Mouse (Mus musculus): Measurements from ENCODE around the gene Map3k14.
"Not testable (repeated sequence)": the region's sequence is repeated elsewhere in the genome, so short reads cannot be mapped to it uniquely, and the experiment has no call there.

The Map3k14 gene

DNA sequence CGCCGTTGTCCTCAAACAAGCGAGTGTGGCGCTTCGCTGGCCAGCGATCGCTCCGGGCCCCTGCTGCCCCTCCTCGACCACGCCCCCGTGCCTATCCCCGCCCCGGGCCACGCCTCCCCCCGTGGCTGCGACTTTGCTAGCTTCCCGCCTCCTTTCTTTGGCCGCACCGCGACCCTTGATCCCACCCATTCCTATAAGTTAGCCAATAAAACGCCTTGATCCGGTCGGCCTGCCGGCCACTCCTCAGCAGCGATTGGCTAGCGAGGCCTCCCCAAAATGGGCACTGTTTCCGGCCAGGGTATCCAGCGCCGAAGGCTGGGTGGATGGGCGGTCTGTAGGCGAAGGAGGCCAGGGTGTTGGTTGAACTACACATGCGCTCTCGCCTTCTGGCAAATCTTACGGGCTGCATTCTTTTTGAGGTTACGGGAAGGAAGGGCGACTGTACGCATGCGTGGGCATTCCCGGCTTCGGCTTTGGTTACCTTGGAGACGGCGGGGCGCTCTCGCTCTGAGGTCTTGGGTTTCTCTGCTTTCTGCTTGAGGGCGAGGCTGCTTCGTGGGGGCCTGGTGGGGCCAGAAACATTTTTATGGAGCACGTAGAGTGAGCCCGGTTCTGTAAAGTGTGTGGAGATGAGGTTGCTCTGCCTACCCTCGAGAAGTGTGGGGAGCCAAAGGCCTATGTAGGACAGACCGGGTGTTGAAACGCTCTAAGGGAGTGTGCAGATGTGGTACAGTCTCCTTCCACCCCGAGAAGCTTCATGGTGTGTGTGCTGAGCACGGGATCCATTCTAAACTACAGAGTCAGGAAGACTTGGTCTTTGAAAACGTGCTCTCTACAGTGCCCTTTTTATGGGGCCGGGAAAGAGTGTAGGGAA lies at the start of gene Map3k14:
TSS of gene Map3k14 (minus strand) at position 127 of the 874 bp plus-strand sequence.
- DNase-seq (ENCODE audit: low read depth), result peak; percentile 95

DNA sequence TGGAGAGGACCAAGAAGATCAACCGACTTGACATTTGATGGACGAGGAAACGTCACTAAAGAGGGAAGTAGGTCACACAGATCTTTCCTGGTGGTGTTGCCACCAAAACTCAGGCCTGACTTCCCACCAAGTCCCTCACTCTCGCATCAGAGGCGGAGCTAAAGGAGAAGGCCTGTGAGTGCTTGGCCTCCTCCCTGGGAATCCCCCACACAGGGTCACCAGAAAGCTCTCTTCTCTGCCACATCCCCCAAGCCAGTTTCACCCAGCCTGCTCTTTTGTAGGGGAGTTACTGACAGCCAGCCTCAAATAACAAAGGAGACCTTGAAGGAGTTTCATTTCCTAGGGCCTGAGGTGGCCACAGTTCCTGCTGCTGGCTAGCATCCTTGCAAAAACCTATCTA lies 48.1 kb upstream of the Map3k14 start:
- DNase-seq (ENCODE audit: low read depth), result no peak

DNA sequence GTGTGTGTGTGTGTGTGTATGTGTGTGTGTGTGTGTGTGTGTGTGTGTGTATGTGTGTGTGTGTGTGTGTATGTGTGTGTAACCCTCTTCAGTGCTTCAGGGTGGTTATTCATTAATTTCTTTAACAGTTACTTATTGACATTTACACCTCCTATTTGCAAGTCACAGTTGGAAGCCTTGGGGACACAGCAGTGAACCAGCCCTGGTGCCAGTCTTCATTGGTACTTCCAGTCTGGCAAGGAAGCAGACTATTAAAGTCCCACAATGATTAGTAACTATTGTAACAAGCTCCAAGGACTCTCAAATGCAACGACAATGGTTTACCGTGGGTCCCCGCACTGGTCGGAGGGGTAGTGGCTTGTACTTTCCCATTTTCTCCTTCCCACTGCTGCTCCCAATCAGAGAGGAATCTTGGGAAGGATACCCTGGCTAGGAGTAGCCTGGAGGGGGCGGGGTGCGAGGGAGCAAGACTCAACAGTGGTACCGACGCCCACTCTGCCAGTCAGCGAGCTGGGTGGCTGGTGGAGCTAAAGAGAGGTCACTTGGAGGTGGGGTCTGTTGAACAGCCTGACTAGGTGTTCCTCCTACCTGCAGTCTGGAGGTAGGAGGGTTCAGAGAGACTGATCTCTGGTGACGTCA lies 47.6 kb upstream of the Map3k14 start:
- no peak for DNase-seq (ENCODE audit: low read depth)

DNA sequence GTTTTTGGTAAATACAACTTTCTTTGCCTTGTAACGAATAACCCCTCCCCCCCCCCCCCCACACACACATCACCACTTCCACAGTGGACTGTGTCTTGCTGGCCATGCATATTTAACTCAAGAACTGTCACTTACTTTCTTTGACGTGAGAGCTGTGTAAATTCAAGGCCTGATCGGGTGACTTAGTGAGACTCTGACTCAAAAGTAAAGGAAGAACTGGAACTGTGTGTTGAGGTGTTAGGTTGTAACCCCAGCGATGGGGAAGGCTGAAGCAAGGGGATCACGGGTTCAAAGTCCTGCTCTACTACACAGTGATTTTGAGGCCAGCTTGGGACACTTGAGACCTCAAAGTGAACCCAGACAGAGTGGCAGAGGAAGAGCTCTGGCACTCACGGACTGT lies 46.3 kb upstream of the Map3k14 start:
- no peak for DNase-seq (ENCODE audit: low read depth)

DNA sequence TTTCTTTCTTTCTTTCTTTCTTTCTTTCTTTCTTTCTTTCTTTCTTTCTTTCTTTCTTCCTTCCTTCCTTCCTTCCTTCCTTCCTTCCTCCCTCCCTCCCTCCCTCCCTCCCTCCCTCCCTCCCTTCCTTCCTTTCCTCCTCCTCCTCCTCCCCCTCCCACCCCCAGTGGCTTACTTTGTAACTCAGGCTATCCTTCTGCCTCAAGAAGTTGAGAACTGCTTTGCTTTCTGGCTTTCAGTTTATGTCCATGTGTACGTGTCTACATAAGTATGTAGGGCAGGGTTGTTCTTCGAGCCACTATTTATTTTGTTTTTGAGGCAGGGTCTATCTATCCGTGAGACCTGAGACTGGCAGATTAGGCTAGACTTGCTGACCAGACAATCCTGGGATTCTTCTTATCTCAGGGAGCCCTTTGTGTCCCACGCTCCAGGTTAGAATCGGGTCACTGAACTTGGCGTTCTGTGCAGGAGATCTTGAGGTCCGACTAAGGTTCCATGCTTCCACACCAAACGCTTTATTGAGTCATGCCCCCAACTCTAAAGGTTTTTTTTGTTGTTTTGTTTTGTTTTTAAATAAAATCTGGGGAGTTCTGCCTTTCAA lies 45.5 kb upstream of the Map3k14 start:
- DNase-seq (ENCODE audit: low read depth), result no peak

DNA sequence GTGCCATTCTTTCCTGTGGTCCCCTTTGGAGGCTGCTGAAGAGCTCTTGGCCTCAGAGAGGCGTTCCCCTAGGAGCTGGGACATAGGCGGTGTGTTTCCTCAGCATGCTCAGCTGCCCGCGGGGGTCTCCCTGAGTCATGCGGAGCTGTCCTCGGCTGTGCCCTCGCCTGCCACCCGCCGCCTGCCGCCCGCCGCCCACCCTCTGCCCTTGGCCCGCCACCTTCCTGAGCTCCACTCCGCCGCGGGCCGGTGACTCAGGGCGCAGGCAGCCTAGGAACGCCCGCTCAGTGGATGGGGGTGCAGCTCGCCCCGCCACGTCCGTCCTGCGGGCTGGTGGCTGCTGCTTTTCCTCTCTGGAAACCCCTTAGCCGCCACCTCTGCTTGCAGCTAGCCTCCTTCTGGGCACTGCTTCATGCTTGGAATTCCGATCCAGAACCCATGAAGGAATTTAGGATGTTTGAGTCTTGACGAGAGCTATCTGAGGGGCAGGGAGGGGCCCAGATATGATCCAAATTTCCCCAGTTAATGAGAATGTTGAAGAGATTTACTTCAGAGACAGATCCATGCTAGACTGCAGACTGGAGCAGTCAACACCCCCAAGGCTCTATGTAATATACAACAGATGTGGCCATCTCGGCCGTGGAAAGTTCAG lies 44.8 kb upstream of the Map3k14 start:
- DNase-seq (ENCODE audit: low read depth), result no peak

DNA sequence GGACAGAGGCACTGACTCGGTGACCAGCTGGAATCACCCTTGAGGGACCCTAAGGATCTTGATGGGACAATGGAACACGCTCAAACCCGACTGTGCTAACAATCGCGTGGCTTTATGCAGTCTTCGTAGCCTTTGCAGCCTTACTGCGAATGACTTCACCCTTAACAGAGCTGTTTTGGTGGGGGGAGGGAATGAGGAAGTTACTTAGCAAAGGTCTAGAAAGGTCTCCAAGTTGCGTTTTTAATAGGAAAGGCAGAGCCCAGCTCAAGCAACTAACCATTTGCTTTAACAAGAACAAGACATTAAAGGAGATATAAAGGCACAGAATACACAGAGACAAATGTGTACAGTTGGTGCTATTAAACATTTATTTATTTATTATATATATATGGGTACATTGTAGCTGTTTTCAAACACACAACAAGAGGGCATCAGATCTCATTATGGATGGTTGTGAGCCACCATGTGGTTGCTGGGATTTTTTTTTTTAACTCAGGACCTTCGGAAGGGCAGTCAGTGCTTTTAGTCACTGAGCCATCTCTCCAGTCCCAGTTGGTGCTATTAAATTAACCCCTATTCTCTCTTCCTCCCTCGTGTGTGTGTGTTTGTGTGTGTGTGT lies 42.8 kb upstream of the Map3k14 start:
- DNase-seq (ENCODE audit: low read depth), result no peak

DNA sequence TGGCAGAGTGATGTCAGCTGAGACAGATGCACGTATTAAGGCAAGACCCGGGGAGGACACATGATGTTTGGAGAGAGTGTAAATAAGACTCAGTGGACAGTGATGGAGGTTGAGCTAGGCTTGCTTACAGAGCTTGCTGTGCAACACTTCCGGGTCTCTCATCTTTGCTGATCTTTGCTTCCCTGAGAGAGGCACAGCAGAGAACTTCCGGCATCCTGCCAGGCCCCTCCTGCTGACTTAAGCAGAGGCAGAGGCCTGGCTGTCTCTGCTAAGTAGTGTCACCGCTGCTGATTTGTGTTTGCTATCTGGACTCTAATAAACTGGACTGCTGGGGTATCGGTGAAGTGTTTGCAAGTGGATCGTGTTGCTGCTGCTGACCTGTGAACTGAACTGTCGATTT lies 40.6 kb upstream of the Map3k14 start:
- no peak for DNase-seq (ENCODE audit: low read depth)

DNA sequence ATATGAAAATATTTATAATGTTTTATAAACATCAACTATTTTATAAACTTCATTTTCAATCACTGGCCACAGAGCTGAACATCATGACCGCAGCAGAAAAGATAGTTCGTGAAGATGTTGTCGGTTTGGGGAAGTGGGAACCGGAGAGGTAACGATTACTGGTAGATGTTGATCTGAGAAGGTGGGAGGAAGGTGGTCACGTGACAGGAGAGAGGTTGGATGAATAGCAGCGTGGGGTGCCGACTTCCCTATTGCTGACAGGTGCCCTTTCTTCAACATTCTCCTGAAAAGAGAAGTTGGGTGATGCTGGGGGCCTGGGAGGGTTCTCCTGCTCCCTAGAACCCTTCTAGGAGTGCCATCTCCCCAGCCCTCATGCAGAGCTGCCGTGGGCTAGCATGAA lies 37.3 kb upstream of the Map3k14 start:
- DNase-seq (ENCODE audit: low read depth), result no peak

DNA sequence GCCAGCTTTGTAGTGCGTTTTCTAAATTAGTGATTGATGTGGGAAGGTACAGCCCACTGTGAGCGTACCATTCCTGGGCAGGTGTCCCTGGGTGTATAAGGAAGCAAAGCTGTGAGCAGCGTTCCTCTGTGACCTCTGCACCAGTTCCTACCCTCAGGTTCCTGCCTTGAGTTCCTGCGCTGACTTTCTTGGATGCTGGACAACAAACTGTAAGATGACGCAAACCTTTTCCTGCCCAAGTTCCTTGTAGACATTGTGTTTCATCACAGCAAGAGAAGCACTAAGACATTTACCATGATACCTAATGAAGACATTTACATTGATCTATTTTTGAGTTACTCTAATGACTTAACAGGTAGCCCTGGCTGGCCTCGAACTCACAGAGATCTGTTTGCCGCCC lies 27.5 kb upstream of the Map3k14 start:
- DNase-seq (ENCODE audit: low read depth), result no peak

DNA sequence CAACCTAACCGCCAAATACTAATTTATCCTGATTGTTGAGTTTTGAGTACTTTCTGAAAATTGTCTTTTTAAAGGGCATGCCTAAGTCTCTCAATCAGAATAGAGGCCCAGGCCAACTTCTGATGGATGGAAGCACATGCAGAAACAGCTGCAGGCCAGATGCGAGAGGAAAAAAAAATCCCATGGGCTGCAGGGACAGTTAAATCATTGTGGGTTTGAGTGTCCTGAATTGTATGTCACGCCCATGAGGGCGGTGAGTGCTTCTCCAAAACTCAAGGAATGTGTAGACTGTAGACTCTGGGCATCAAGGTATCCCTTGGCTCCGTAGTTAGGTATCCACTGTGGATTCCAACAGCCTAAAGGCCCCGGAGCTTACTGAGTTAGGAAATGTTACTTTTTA lies 26.8 kb upstream of the Map3k14 start:
- no peak for DNase-seq (ENCODE audit: low read depth)

DNA sequence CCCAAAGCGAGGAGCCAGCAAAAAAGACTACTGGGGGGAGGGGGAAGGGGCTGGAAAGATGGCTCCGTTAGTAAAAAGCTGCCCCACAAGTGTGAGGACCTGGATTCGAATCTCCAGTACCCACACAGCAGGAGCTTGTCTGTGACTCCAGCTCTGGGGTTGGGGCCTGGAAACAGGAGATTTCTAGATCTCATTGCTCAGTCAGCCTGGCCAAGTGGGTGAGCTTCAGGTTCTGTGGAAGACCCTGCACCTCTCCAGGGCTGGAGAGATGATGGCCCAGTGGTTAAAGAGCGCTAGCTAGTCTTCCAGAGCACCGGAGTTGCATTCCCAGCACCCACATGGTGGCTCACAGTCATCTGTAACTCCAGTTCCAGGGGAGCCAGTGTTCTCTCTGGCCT lies 25.6 kb upstream of the Map3k14 start:
- no peak for DNase-seq (ENCODE audit: low read depth)

DNA sequence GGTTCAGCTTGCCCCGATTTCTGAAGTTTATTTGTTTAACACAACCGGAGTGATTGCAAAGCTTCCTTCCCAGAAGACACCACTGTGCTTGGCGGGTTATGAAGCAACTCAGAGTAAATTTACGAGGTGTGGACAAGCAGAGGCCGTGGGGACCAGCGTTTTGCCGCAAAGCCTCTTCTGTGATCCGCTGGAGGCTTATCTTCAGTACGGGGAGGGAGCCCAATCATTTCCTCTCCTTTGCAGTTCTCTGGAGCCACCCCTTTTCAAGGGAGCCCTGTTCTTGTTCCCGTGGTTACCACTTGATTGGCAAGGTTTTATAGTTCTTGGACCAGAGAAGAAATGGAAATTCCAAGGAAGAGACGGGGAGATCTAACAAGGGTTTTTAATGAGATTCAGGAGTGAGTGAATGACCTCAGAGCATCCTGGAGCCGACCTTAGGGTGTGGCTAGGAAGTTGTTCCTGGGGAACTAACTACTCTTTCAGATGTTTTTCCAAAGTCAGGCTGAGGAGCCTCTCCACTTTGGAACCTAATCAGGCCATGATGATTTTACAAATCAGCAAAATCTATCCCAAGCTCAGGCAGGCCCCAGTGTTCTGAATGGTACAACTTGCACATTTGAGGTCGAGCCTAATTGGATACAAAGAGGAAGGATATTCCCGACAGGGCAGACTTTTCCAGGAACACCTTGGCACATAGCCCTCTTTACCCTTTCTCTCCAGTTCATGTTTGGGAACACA lies 25.0 kb upstream of the Map3k14 start:
- DNase-seq (ENCODE audit: low read depth), result no peak

DNA sequence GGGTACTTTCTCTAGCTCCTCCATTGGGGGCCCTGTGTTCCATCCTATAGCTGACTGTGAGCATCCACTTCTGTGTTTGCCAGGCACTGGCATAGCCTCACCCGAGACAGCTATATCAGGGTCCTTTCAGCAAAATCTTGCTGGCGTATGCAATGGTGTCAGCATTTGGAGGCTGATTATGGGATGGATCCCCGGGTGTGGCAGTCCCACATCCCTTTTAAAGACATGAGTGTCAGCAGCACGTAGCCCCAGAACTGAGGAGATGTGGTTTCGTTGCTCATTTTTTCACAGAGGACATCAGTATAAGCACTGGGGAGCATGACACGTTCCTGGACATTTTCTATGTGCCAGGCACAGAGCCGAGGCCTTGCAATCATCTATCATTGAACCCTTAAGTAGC lies 23.6 kb upstream of the Map3k14 start:
- not testable (repeated sequence) for DNase-seq (ENCODE audit: low read depth)

DNA sequence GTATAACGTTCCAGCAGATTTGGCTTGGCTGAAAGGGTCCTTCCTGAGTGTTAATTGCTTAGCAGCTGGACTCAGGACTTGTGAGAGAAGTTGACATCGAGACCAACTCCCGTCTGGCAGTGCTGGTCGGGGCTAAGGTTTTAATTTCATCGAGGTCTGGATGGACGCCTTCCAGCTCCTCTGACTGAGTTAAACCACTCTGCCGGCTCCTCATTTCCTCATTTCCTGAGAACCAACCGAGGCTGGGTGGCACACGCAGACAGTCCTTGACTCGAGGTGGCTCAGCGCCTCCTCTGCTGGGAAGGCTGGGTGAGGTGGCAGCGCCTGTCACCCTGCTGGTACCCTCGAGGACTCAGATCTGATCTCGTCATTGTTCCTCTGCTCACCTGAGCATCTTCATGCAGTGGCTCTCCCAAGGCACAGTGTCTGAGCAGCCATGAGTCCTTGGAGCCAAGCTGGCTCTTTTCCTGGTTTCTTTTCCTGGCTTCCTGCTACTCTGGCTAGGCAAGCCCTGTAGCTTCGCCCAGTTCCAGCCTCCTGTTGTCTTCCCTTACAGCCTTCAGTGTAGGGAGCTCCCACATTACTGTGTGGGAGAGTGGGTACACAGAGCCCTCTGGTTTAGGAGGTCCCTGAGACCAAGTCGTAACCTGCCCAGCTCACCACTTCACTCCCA lies 21.2 kb upstream of the Map3k14 start:
- DNase-seq (ENCODE audit: low read depth), result no peak

DNA sequence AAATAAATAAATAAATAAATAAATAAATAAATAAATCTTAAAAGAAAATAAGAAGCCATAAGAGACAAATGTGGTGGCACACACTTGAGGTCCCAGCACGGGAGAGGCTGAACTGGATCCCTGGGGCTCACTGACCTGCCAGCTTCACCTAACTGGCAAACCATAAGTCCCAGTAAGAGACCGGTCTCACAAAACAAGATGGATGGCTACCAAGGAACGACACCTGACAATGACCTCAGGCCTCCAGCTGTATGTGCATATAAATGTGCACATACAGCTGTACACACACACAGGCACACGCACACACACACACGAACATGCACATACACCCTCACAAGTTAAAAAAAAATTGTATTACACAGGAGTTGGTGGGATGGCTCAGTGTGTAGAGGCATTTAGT lies 19.6 kb upstream of the Map3k14 start:
- DNase-seq (ENCODE audit: low read depth), result no peak

DNA sequence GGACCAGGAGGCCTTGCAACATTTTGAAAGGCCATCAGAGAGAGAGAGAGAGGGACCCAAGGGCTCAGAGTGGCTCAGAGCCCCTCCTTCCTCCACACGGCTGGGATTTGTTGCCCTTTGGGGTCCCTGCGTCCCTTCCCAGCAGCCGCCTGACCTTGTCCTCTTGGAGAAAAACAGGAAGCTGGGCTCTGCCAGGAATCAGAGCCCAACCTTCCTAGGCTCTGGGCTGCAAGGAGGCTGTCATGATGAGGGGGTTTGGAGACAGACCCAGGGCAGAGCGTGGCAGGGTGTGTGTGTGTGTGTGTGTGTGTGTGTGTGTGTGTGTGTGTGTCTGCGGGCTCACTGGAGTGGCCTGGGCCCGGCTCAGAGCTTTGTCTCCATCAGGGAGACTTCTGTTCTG lies 18.7 kb upstream of the Map3k14 start:
- no peak for DNase-seq (ENCODE audit: low read depth)

DNA sequence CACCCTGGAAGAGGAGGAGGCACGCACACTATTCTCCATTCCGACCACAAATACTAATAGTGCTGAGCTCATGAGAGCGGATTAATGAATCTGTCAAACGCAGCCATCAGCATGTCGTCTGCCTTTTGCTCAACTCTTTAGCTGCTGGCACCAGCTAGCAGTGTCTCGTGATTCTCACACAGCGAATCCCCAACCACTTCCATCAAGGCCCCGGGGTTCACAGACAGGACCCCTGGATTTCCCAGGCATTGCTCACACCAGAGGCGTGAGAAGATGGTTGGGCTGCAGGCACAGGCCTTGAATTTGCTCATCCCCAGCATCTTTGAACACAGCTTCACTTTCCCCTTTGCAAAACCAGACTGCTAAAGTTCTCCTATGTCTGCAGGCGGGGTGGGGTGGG lies 18.0 kb upstream of the Map3k14 start:
- no peak for DNase-seq (ENCODE audit: low read depth)

DNA sequence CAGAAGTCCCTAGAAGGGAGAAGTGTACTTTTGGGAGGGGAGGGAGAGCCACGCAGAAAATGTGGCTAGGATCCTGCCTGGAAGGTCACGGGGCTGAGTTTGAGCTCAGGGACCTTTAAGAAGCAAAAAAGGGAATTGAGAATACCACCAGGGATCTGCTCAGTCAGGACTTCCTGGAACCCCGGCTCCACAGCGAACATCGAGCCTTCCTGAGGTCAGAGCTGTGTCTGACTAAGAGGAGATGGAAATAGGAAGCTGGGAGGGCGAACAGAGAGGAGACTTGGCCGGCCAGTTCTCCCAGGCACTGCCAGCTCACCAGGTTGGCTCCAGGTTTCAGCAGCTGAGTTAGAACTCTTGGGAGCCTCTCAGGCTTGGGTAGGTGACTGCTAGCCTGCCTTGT lies 14.5 kb upstream of the Map3k14 start:
- no peak for DNase-seq (ENCODE audit: low read depth)

DNA sequence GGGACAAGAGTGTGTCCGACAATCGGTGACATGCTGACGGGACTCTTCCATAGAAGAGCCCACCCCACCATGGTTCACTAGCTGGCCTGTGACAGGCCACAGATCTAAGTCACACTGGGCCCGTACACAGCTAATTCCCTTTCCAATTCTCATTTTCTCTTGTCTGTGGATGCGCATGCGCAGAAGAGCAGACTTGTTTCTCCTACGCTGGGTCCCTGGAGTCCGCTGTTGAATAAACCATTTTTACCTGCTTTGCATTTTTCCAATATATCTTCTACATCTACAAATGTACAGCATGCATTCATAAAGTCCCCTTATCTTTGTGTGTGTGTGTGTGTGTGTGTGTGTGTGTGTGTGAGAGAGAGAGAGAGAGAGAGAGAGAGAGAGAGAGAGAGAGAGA lies 9.2 kb upstream of the Map3k14 start:
- no peak for DNase-seq (ENCODE audit: low read depth)

DNA sequence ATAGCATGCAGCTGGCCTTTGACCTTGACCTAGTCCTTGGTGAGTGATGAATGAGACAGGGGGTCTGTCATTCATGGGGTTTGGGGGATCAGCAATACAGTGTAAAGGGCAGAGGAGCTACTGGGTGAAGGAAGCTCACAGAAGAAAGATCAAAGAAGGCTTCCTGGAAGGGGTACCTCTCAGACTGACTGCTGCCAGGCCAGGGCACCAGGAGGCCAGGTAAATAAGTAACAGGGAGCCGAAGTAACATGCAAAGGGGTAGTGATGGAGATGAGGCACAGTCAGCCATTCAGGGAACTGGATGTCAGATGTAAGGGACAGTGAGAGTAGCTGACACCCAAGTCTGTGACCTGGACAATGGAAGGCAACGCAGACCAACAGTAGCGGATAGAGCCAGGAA lies 5.6 kb upstream of the Map3k14 start:
- DNase-seq (ENCODE audit: low read depth), result no peak
